Mouse (Mus musculus) cerebellum, postnatal 10 days (tissue): ENCODE data around the gene L1td1.

Source experiments
- DNase-seq, 2 experiments: peaks; one replicate each; pipeline ENCODE4 v3.0.0; 2021; ENCODE audit warnings: mixed read lengths in 2 of 2

L1td1 gene

DNA sequence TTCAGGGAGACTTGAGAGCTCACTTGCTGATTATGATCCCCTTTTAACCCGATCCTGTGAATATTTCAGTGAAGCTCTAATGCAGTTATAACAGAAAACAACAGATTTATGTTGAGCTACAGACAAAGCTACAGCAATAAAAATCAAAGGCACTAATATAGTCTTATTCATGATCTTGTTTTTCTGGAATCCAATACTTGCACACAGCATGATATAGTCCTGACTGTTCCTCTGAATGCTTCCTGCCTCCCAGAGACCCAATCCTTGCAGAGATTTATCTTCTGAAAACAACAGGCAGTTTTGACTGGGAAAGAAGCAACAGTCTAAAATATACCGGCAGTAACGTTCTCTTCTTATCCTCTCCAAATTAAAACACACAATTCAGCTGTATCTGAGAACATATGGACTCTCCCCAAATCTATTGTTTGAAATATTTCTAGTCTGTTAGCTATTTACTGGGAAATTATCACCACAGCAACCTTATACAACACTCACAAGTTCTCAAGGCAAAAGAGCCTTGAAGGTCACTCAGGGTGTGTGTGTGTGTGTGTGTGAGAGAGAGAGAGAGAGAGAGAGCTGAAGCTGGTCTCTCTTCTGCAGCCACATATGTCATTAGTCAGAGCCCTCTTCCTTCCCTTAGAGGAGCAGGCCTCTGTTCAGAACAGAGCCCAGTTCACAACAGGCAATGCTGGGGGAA is 16.8 kb downstream of the L1td1 start:
- DNase-seq: no peak

DNA sequence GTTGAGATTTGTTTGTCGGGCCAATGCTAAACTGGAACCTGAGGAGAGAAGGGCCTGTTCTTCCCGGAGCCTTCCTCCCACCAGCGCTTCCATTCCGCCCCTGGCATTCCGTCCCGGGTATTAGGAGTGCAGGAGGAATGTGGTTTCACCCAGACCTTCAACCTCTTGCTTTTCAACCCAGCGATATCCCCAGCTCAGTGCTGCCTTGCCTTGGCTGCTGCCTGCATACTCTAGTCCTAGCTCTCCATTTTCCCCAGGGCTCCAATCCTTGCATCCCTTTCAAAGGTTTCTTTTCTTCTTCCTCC is 17.3 kb downstream of the L1td1 start:
- DNase-seq: no peak

DNA sequence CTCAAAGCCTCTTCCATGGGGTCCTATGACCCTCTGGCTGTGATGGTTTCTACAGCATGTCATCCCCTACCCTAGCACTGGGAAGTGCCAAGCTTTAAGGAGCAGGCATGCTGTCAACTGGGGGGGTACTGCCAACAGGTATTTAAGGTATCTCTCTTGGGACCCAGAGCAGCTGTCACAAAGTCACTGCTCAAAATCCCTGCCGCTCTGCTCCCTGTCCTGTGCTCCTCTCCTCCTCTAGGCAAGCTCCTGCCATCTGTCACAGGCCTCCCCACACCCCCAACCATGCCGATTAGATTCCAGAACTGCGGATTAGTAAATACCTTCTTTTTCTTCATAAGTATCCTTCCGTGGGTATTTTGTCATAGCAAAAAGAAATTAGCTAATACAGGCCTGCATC is 27.9 kb downstream of the L1td1 start:
- DNase-seq: peak; percentile 32 to 36

DNA sequence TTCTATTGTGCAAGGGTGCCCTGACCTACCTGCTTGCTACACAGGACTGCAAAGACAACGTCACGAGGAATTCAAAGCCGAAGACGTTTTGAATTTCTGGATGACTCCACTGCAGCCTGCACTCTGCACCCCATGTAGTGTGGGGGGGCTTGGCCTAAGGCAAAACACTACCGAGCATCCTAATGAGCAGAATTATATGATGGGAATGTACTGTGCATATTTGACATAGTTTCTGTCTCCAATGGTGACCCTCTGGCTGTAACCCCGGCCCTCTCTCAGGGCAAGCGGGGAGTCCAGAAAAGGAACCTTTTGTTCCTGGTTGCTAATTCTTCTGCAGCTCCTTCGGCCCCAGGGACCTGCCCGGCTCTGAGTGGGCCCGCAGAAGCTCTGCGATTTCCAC is 29.6 kb downstream of the L1td1 start:
- peak in 1 of 2 experiments; percentile 8 for DNase-seq

DNA sequence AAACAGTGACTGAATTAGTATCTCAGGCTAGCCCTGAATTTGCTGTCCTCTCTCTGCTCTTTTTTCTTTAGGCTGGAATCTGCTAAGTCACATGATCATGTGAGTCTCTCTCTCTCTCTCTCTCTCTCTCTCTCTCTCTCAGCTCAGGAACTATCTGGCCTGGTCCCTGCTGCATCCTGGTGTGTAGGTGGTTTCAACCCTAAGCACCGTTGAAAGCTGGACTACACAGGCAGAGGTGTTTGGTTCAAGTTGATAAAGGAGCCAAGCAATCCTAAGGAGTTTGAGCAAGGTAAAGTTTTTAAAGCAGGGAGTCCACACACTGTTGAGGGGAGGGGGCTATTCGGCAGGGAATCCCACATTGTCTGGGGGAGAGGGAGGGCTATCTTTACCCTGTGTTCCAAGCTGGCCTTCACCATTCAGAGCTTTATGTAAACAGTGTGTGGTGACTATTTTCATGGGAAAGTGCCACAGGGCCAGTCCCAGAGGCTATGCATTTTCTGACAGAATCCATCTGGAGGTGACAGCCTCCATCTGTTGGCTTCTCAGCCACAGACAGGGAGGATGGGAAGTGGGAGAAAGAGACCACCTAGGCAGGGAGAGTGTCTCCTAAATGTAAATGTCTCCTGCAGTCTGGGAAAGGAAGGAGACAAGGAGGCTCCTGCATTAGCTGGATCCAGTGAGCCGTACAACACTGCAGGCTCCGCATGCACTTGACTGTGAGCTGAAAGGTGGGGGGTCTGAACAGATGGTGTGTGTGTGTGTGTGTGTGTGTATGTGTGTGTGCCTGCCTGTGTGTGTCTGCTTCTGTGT is 31.7 kb downstream of the L1td1 start:
- DNase-seq: peak; percentile 77 to 80

DNA sequence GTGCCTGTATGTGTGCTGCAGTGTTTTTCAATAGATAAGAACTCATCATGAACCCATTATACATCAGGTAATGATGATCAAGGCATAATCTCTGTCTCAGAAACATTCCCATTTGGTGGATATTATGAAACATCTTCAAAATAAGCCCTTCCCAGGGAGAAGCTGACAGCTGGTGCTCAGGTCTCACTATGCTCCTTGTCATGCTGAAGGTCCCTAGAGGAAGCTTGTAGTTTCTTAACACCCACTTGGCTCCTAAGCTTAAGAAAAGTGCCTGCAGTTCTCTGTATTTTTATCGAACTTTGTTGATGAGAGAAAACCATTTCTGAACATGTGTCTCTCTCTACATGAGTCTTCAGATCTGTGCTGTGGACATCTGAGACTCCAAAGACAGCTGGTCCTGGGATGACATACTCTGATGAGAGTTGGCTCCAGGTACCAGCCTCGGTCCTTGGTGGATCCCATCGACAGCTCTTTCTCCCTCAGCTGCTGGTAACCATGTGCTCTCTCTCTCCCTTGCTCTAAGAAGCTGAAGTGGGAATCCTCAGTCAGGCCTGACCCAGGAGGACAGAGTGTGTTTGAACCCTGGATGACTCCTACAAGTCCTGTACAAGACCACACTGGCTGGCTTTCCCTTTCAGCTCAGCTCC is 32.5 kb downstream of the L1td1 start:
- peak in 1 of 2 experiments; percentile 34 for DNase-seq

DNA sequence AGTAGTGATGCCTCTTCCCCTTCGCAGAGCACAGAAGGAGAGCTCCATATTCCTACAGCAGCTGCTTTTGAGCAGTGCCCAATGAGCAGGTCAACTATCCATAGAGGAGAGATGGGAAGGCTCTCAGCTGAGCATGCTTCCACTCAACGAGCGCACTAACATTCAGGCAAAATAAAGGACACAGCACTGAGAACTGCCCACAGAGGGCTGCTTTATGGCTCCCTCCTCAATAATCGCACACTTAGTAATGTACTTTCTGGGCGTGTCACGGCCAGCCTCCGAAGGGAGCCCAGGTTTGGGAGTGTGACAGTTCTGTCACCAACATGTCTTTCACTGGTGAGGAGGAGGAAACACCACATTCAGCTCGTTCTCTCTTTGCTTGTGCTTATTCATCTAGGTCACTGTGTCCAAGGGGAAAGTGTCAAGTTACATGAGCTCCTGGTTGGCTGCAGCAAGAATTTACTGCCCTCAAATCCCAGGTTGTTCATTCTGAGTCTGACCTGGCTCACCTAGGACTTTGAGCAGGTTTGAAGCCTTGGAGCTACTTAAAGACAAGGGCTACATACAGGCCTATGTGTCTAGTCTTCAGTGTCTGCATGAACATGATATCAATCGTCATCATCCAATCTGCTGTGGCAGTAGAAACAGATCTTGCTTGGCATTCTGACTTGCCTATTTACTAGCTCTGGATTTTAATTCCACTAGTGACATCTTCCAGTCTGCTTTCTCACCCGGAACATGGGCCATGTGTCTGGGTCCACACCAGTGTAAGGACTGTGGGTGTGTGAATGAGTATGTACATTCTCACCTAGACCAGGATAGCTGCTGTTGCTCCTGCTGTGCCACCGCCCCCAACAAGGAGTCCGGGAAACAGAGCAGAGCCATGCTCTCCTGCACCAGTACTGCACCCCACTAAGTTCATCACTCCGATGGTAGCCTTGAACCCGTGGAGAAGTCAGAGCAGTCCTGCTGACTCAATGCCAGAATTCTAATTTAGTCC is 40.9 kb downstream of the L1td1 start:
- no peak for DNase-seq

DNA sequence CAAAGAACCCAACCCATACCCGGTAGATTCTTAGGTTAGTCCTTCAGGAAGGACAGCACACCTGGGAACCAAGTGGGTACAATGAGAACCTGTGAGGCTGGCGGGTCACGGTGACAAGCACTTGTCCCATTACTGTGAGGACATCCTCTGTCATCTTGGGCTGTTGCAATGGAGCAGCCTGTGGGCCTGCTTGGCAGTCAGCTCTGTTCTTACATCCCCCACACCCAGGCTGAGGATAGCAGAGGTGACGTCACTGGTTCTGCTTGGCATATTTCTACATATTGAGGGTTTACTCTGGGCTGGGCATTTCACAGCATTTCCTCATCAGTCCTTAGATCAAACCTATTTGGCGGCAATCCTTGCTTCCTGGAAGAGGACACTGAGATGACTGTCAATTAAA is 47.3 kb downstream of the L1td1 start:
- DNase-seq: no peak

DNA sequence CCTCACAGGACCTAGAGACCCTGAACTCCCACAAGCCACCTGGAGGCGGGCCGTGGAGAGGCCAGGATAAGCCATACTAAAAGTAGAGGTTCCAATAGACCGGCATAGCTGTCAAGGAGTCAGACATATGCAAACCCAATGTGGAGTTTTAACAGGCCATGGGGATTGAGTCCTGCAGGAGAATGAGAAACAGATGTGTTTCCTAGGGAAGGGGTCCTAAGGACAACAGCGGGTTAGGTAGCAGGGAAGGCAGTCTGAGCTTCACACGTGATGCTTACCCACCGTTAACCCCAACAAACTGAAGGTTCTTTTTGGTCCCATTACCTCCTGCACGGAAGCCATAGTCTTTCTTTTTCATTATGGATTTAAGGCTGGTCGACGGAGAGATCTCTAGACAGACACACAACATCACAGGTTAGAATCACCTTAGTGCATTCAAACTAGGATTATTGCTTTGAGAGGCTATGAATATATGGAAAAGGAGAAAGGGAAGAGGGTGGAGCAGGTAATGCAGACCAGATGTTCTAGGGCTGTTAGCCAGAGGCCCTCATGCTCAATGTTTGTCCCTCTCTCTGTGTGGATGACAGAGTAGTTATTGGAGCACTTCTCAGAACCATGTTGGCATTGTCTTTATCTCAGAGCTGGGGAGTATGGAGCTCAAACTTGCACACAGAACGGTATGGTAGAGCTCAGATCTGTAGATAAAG is 50.3 kb downstream of the L1td1 start:
- no peak for DNase-seq

DNA sequence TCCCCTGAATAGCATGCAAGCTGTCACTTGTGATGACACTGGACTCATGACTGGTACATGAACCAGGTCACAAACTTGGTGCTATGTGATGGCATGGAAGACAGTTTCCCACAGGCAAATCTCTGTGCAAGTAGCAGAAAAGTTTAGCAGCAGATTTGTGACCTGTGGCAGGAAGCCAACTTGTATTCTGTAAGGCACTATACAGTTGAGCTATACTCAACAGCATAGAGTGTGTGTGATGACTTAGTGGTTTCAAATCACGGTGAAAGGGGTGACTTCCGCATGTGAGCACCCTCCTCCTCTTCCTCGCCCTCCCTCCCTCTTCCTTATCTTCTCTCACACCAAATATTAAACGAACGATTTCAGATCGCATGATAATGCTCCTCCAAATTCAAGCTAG is 50.9 kb downstream of the L1td1 start:
- DNase-seq: no peak

DNA sequence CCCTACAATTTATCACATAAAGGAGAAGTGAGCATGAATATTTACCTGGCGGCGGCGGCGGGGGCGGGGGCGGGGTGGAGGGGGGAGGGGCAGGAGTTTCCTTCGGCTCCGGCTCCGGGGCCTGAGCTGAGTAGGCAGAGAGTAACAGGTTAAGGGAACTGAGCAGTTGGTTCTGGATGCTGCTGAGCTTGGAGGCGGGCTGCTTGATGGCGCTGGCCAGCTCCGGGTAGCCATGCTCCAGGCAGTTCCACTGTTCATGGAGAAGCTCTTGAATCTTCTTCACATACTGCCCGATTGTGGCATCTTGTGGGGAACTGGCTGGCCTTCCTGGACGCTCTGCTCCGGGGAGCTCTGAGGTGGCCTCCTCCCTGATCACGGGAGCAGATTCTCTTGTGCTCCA is 51.7 kb downstream of the L1td1 start:
- DNase-seq: peak in 1 of 2 experiments; percentile 13

DNA sequence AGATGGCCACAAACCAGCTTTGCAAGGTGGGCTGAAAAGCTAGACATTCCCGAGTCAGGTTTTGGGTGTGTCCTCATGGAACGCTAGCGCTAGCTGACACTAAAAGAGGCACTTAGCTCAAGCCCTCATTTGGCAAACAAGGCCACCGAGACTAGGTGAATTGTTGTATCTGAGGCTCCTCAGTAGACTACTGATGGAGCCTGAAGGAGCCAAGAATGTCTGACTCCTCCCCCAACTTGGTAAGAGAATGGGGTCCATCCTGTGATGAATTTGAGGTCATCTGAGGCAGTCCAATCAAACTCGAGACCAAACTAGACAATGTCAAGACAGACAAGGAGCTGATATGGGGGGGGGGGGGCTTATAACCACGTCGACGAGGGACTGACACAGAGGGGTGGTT is 59.3 kb downstream of the L1td1 start:
- DNase-seq: no peak

DNA sequence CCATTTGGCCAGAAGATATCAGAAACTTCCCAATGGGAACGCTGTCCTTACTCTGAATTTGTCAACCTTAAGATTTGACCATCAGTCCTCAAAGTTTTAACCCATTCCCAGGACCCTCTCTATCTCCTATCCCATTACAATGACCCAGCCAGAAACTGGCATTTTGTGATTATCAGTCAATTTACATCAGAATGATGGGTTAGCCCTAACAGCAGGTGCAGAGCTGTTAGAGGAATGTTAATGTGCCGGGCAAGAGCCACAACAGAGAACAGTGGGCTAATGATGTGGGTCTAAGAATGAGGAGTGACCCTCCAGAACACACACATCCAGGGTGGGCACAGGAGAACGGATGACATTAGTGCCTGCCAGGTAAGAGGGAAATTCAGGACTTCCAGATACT is 59.7 kb downstream of the L1td1 start:
- no peak for DNase-seq
